Mouse (Mus musculus) thymus, postnatal 10 days (tissue): ENCODE measurements at regions not wholly inside any gene's neighbourhood (a gene's known extent, or its start where the extent isn't known, plus 50 kb on each side); places are given as distances from the start of the nearest gene placed in this dataset.

Experiments used
- DNase-seq, 2 experiments: peaks; one replicate each; pipeline ENCODE4 v3.0.0; 2021; ENCODE audit warnings: low spot score in 2 of 2

- DNase-seq = no peak
These were observed 72.7 kb upstream of the 4930535I16Rik start for GRCm38 (mm10) chr4:123990293-123991185.
